In genomic region chr6:24627586-24628030, GRCm38 (mm10) we compare ENCODE assay signal across 8 mouse cellular contexts. TPM values are rescaled to one million over a fixed set of nuclear protein-coding genes. Genes with fewer than 3 reads are reported as not detected.
DNase-seq lines count a peak whose midpoint lies in the region; ATAC-seq and TF ChIP-seq lines count a peak whose summit lies in the region.

No protein-coding gene starts in this region.

- H3K4me1 ChIP-seq in E14TG2a.4 (replicated peaks; ENCODE audit: low read depth, low read length): peaks cover 7% of the 10 kb centered on the region
- peaks cover 2% of the 10 kb centered on the region; the same call in 1 of the 2 replicates for H3K4me1 ChIP-seq in cerebellum, adult 2 months (ENCODE audit: control insufficient read depth, insufficient read depth, low read length)
- no peaks in the 10 kb centered on the region for H3K4me1 ChIP-seq in kidney, adult 2 months (ENCODE audit: control insufficient read depth, insufficient read depth, low read length)
- H3K4me1 ChIP-seq in liver, embryonic 13.5 days (replicated peaks): 0 out of 2 replicates have a peak, but pooled peaks cover 4% of the 10 kb centered on the region
- H3K4me1 ChIP-seq in neural tube, embryonic 11.5 days (ENCODE audit: control insufficient read depth, insufficient read depth, low read length): no peaks in the 10 kb centered on the region

- peak; percentile 34 for DNase-seq in 3134 (ENCODE audit: extremely low read depth, insufficient read length, low spot score)
- DNase-seq in cerebellum, adult 2 months: peak; percentile 45 to 58
- DNase-seq in gastrocnemius, postnatal 10 days: peak; percentile 54
- peak; percentile 71 for DNase-seq in kidney, adult 2 months
- peak; percentile 34 for DNase-seq in liver, embryonic 13.5 days
- DNase-seq in neural tube, embryonic 11.5 days (ENCODE audit: low spot score): peak; percentile 41
- no peak for DNase-seq in ovary, postnatal 36 days (ENCODE audit: low spot score)

- peaks cover 35% of the 10 kb centered on the region for H3K36me3 ChIP-seq in E14TG2a.4 (ENCODE audit: insufficient read depth, low read length)
- peaks cover 5% of the 10 kb centered on the region; the same call in 1 of the 2 replicates for H3K36me3 ChIP-seq in kidney, adult 2 months (ENCODE audit: control insufficient read depth, insufficient read depth, low read length)
- H3K36me3 ChIP-seq in liver, embryonic 13.5 days: peaks cover 26% of the 10 kb centered on the region
- no peaks in the 10 kb centered on the region for H3K36me3 ChIP-seq in neural tube, embryonic 11.5 days (ENCODE audit: control insufficient read depth, insufficient read depth, low read length)

- no peaks in the 10 kb centered on the region for H3K9me3 ChIP-seq in E14TG2a.4 (ENCODE audit: low read length)
- H3K9me3 ChIP-seq in liver, embryonic 13.5 days (replicated peaks): no peaks in the 10 kb centered on the region
- no peaks in the 10 kb centered on the region for H3K9me3 ChIP-seq in neural tube, embryonic 11.5 days (ENCODE audit: control insufficient read depth, low read length)

- TF ChIP-seq CTCF in E14TG2a.4 (conservative IDR thresholded peaks at IDR 0.05; ENCODE audit: low read length): peak; percentile 79
- TF ChIP-seq CTCF in cerebellum, adult 2 months (IDR thresholded peaks at IDR 0.05; ENCODE audit: borderline replicate concordance, insufficient read depth, low read depth, low read length): peak; percentile 54; the same call in 1 of the 2 replicates
- peak; percentile 37 for TF ChIP-seq CTCF in kidney, adult 2 months (conservative IDR thresholded peaks at IDR 0.05; ENCODE audit: insufficient read depth, insufficient read length, low read depth, low read length)

- H3K27ac ChIP-seq in cerebellum, adult 2 months (ENCODE audit: insufficient read depth, low read length): no peak overlapping the region
- H3K27ac ChIP-seq in kidney, adult 2 months (ENCODE audit: insufficient read depth, low read depth, low read length): no peak overlapping the region
- H3K27ac ChIP-seq in liver, embryonic 13.5 days: no peak overlapping the region
- H3K27ac ChIP-seq in neural tube, embryonic 11.5 days (ENCODE audit: low read depth, low read length): no peak overlapping the region

- peak; percentile 70 for ATAC-seq in liver, embryonic 13.5 days (ENCODE audit: low read depth)
- ATAC-seq in neural tube, embryonic 11.5 days (ENCODE audit: insufficient read depth, low FRiP score, low TSS enrichment): peak; percentile 28; the same call in 1 of the 2 replicates

- H3K4me3 ChIP-seq in E14TG2a.4 (replicated peaks; ENCODE audit: low read length): no peak overlapping the region
- no peak overlapping the region for H3K4me3 ChIP-seq in cerebellum, adult 2 months (replicated peaks; ENCODE audit: insufficient read depth, low read depth, low read length)
- H3K4me3 ChIP-seq in kidney, adult 2 months (ENCODE audit: insufficient read depth, low read depth, low read length): no peak overlapping the region
- no peak overlapping the region for H3K4me3 ChIP-seq in liver, embryonic 13.5 days (replicated peaks)
- H3K4me3 ChIP-seq in neural tube, embryonic 11.5 days (ENCODE audit: low read depth, low read length): no peak overlapping the region

- H3K27me3 ChIP-seq in E14TG2a.4 (ENCODE audit: insufficient read depth, low read length): no peaks in the 10 kb centered on the region
- H3K27me3 ChIP-seq in cerebellum, adult 2 months (ENCODE audit: control insufficient read depth, insufficient read depth, low read length): no peaks in the 10 kb centered on the region
- no peaks in the 10 kb centered on the region for H3K27me3 ChIP-seq in kidney, adult 2 months (replicated peaks; ENCODE audit: control insufficient read depth, insufficient read depth, low read length)
- H3K27me3 ChIP-seq in liver, embryonic 13.5 days: no peaks in the 10 kb centered on the region
- H3K27me3 ChIP-seq in neural tube, embryonic 11.5 days (ENCODE audit: control insufficient read depth, insufficient read depth, low read length): no peaks in the 10 kb centered on the region

- H3K4me2 ChIP-seq in liver, embryonic 13.5 days: no peak overlapping the region
- H3K4me2 ChIP-seq in neural tube, embryonic 11.5 days (ENCODE audit: low read depth): no peak overlapping the region

- TF ChIP-seq POLR2A in cerebellum, adult 2 months (IDR thresholded peaks at IDR 0.05; ENCODE audit: borderline replicate concordance, insufficient read depth, low read length): no peak
- TF ChIP-seq POLR2A in kidney, adult 2 months (IDR thresholded peaks at IDR 0.05; ENCODE audit: low read depth, low read length): no peak

- WGBS in cerebellum, adult 2 months: 51% methylated on average over 5 of the region's 5 CpGs
- WGBS in kidney, adult 2 months: 57% methylated on average over 5 of the region's 5 CpGs
- 57% methylated on average over 5 of the region's 5 CpGs for WGBS in liver, embryonic 13.5 days (ENCODE audit: insufficient replicate concordance)
- 72% methylated on average over 5 of the region's 5 CpGs for WGBS in neural tube, embryonic 11.5 days

- H3K9ac ChIP-seq in liver, embryonic 13.5 days: no peak overlapping the region
- H3K9ac ChIP-seq in neural tube, embryonic 11.5 days (ENCODE audit: low read length): no peak overlapping the region

RNA-seq across cellular contexts. Expression of gene Lmod2, which starts 30.0 kb away (rescaled TPM):
- 0.05 and 0.06 TPM in 2 replicates for polyA plus RNA-seq in cerebellum, adult 2 months (2012; rRNA removed)
- 100 to 1,000 TPM; 126 TPM for total RNA-seq in gastrocnemius, postnatal 10 days (2021)
- 1.1 TPM in 1 of 2 replicates, not detected in the other for polyA plus RNA-seq in kidney, adult 2 months (2012; rRNA removed)
- polyA plus RNA-seq in liver, embryonic 13.5 days (2015; fragmentation: Nextera tagmentation; extraction: Ambion mirVana): 0.09 and 0.14 TPM in 2 replicates
- polyA plus RNA-seq in neural tube, embryonic 11.5 days (2014; fragmentation: Nextera tagmentation; extraction: Ambion mirVana): 0.23 TPM in 1 of 2 replicates, not detected in the other

RNA-seq across cellular contexts. Expression of gene Wasl, which starts 37.2 kb away (rescaled TPM):
- 46.8 and 48.7 TPM in 2 replicates for polyA plus RNA-seq in cerebellum, adult 2 months (2012; rRNA removed)
- total RNA-seq in gastrocnemius, postnatal 10 days (2021): 10 to 100 TPM; 19.0 to 26.3 TPM
- polyA plus RNA-seq in kidney, adult 2 months (2012; rRNA removed): 39.3 and 73.3 TPM in 2 replicates
- polyA plus RNA-seq in liver, embryonic 13.5 days (2015; fragmentation: Nextera tagmentation; extraction: Ambion mirVana): 20.8 and 22.6 TPM in 2 replicates
- polyA plus RNA-seq in neural tube, embryonic 11.5 days (2014; fragmentation: Nextera tagmentation; extraction: Ambion mirVana): 45.3 and 46.2 TPM in 2 replicates
